Mouse (Mus musculus): Measurements from ENCODE around the gene Rab31. TPM values are rescaled to one million over a fixed set of nuclear protein-coding genes. Genes with fewer than 3 reads are reported as not detected.
A peak's percentile ranks its signal among the peaks of the same experiment; 100 is the strongest.

The Rab31 gene
- polyA plus RNA-seq, 1 experiment from 2014 or later = 28.3 TPM

GRCm38 (mm10) chr17:65608743-65609142 lies 163.8 kb downstream of the Rab31 start:
- 26% methylated on average over 5 of the region's 5 CpGs for WGBS
- peaks cover 65% of the 10 kb centered on the region for H3K4me1 ChIP-seq (ENCODE audit: control insufficient read depth, insufficient read depth, low read length)
- H3K27me3 ChIP-seq (ENCODE audit: control insufficient read depth, insufficient read depth, low read length) = no peaks in the 10 kb centered on the region
- H3K9me3 ChIP-seq (replicated peaks; ENCODE audit: control insufficient read depth, low read length) = no peaks in the 10 kb centered on the region
- H3K36me3 ChIP-seq (ENCODE audit: control insufficient read depth, insufficient read depth) = no peaks in the 10 kb centered on the region
- no peak overlapping the region; the same call in 1 of the 2 replicates for H3K27ac ChIP-seq (ENCODE audit: low read length)
- H3K4me2 ChIP-seq (ENCODE audit: low read depth, low read length) = peak overlapping the region; percentile 1; the same call in 1 of the 2 replicates
- no peak for ATAC-seq (replicated peaks; ENCODE audit: extremely low read depth, insufficient read depth, low FRiP score)
- H3K9ac ChIP-seq (ENCODE audit: low read length) = no peak overlapping the region
- no peak overlapping the region for H3K4me3 ChIP-seq (ENCODE audit: low read length)

GRCm38 (mm10) chr17:65608312-65608687 lies 164.3 kb downstream of the Rab31 start:
- Histone ChIP-seq H3K36me3 (ENCODE audit: control insufficient read depth, insufficient read depth) (no peaks in the 10 kb centered on the region), H3K9me3 (replicated peaks; ENCODE audit: control insufficient read depth, low read length) (no peaks in the 10 kb centered on the region), H3K27me3 (ENCODE audit: control insufficient read depth, insufficient read depth, low read length) (no peaks in the 10 kb centered on the region), H3K4me1 (ENCODE audit: control insufficient read depth, insufficient read depth, low read length) (peaks cover 66% of the 10 kb centered on the region), H3K4me2 (ENCODE audit: low read depth, low read length) (peak overlapping the region; percentile 16; the same call in 1 of the 2 replicates), H3K4me3 (ENCODE audit: low read length) (no peak overlapping the region), H3K9ac (ENCODE audit: low read length) (no peak overlapping the region), H3K27ac (ENCODE audit: low read length) (no peak overlapping the region)
- no peak for ATAC-seq (replicated peaks; ENCODE audit: extremely low read depth, insufficient read depth, low FRiP score)
- 79% methylated on average over 2 of the region's 2 CpGs for WGBS

DNA sequence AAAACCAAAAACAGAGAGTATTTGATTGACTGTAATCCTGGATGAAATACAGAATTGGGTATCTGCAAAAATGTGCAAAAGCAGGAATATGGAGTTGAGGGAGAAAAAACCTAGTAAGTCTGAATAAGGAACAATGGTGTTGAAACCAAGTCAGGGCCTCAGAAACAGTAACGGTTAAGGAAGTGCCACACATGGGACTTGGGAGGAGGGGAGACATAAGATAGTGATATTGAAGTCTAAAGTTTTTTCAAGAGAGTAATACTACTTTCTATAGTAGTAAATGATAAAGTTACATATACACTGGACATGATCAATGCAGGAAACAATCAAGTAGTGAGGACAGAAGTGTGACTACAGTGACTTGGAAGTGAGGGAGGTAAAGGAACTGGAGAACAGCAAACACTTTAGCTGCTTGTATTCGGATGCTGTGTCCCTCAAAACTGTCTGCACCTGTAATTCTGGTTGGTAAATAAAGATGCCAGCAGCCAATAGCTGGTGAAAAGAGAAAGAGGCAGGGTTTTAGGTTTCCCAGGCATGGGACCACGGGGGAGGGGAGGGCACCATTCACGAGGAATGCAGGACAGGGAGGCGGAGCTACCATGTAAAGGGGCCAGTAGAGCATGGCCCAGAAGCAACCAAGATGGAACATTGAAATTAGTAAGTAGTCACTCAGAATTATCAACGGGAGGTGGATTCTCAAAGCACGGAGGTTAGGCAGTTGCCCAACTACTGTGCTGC lies 164.8 kb downstream of the Rab31 start:
- no peak overlapping the region for H3K4me3 ChIP-seq (ENCODE audit: low read length)
- H3K9ac ChIP-seq (ENCODE audit: low read length) = no peak overlapping the region
- H3K27me3 ChIP-seq (ENCODE audit: control insufficient read depth, insufficient read depth, low read length) = no peaks in the 10 kb centered on the region
- H3K4me1 ChIP-seq (ENCODE audit: control insufficient read depth, insufficient read depth, low read length) = peaks cover 66% of the 10 kb centered on the region
- no peaks in the 10 kb centered on the region for H3K36me3 ChIP-seq (ENCODE audit: control insufficient read depth, insufficient read depth)
- no peaks in the 10 kb centered on the region for H3K9me3 ChIP-seq (replicated peaks; ENCODE audit: control insufficient read depth, low read length)
- ATAC-seq (replicated peaks; ENCODE audit: extremely low read depth, insufficient read depth, low FRiP score) = no peak
- no peak overlapping the region; the same call in 1 of the 2 replicates for H3K27ac ChIP-seq (ENCODE audit: low read length)
- 35% methylated on average over 7 of the region's 7 CpGs for WGBS
- H3K4me2 ChIP-seq (ENCODE audit: low read depth, low read length) = peak overlapping the region; percentile 16; the same call in 1 of the 2 replicates

DNA sequence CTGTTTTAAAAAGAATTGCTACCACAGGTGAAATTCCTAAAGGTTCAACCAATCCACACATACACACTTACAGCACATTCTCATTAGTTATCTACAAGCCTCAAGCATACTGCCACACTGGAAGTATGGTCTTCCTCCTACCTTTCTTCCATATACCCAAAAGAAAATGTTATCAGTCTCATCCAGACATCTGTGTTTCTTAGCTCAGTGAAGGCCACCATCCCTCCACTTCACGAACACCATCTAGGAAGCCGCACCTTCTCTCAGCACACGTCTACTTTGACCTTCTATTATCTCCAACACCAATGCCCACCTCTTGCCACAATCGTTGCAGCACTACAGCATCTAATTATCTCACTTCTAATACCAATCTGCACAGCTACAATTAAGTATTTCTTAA lies 166.5 kb downstream of the Rab31 start:
- Histone ChIP-seq H3K36me3 (ENCODE audit: control insufficient read depth, insufficient read depth) (no peaks in the 10 kb centered on the region), H3K4me2 (ENCODE audit: low read depth, low read length) (no peak overlapping the region), H3K27ac (ENCODE audit: low read length) (no peak overlapping the region), H3K9ac (ENCODE audit: low read length) (no peak overlapping the region), H3K4me3 (ENCODE audit: low read length) (no peak overlapping the region), H3K4me1 (ENCODE audit: control insufficient read depth, insufficient read depth, low read length) (peaks cover 64% of the 10 kb centered on the region), H3K27me3 (ENCODE audit: control insufficient read depth, insufficient read depth, low read length) (no peaks in the 10 kb centered on the region), H3K9me3 (replicated peaks; ENCODE audit: control insufficient read depth, low read length) (no peaks in the 10 kb centered on the region)
- no peak for ATAC-seq (replicated peaks; ENCODE audit: extremely low read depth, insufficient read depth, low FRiP score)
- WGBS = 58% methylated on average over 4 of the region's 4 CpGs

DNA sequence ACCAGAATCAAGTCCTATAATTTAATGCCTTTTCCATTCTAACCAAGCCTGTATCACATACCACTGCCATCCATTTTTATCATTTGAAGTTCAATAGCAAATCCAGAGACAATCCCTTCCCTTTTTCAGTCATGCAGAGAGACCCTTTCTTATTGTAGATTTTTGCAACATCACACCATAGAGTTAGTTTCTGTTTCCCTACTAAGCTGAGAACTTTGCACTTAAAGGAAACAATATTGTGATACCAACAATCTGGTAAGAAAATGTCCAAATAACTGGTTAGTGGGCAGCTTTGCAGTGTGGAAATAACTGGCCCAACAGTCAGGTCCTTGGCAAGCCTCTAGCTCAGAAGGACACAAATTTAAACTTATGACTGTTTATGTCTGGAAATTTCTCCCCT lies 167.7 kb downstream of the Rab31 start:
- no peaks in the 10 kb centered on the region for H3K9me3 ChIP-seq (replicated peaks; ENCODE audit: control insufficient read depth, low read length)
- H3K4me1 ChIP-seq (ENCODE audit: control insufficient read depth, insufficient read depth, low read length) = peaks cover 57% of the 10 kb centered on the region
- ATAC-seq (replicated peaks; ENCODE audit: extremely low read depth, insufficient read depth, low FRiP score) = no peak
- no peak overlapping the region for H3K4me2 ChIP-seq (ENCODE audit: low read depth, low read length)
- no peak overlapping the region for H3K4me3 ChIP-seq (ENCODE audit: low read length)
- H3K36me3 ChIP-seq (ENCODE audit: control insufficient read depth, insufficient read depth) = no peaks in the 10 kb centered on the region
- H3K27ac ChIP-seq (ENCODE audit: low read length) = no peak overlapping the region
- no peak overlapping the region for H3K9ac ChIP-seq (ENCODE audit: low read length)
- no peaks in the 10 kb centered on the region for H3K27me3 ChIP-seq (ENCODE audit: control insufficient read depth, insufficient read depth, low read length)

- Histone ChIP-seq H3K4me2 (ENCODE audit: low read depth, low read length) (no peak overlapping the region), H3K27ac (ENCODE audit: low read length) (no peak overlapping the region), H3K36me3 (ENCODE audit: control insufficient read depth, insufficient read depth) (no peaks in the 10 kb centered on the region), H3K9ac (ENCODE audit: low read length) (no peak overlapping the region), H3K27me3 (ENCODE audit: control insufficient read depth, insufficient read depth, low read length) (no peaks in the 10 kb centered on the region), H3K4me3 (ENCODE audit: low read length) (no peak overlapping the region), H3K9me3 (replicated peaks; ENCODE audit: control insufficient read depth, low read length) (no peaks in the 10 kb centered on the region), H3K4me1 (ENCODE audit: control insufficient read depth, insufficient read depth, low read length) (peaks cover 52% of the 10 kb centered on the region)
- ATAC-seq (replicated peaks; ENCODE audit: extremely low read depth, insufficient read depth, low FRiP score) = no peak
Measured at GRCm38 (mm10) chr17:65604315-65604714, 168.2 kb downstream of the Rab31 start.

Other genes with a start within 250 kb of the Rab31 start
- gene Tmem232, start 232.0 kb downstream of the Rab31 start, polyA plus RNA-seq (2015; fragmentation: Nextera tagmentation; extraction: Ambion mirVana) = 0.13 and 0.36 TPM in 2 replicates
- 153 and 163 TPM in 2 replicates for gene Vapa, start 159.2 kb downstream of the Rab31 start, polyA plus RNA-seq (2015; fragmentation: Nextera tagmentation; extraction: Ambion mirVana)
- gene Txndc2, start 130.6 kb downstream of the Rab31 start, polyA plus RNA-seq (2015; fragmentation: Nextera tagmentation; extraction: Ambion mirVana) = not detected in 2 replicates
- 27.3 and 31.1 TPM in 2 replicates for gene Ppp4r1, start 9.8 kb upstream of the Rab31 start, polyA plus RNA-seq (2015; fragmentation: Nextera tagmentation; extraction: Ambion mirVana)
- gene Ralbp1, start 113.0 kb upstream of the Rab31 start, polyA plus RNA-seq (2015; fragmentation: Nextera tagmentation; extraction: Ambion mirVana) = 53.7 and 54.8 TPM in 2 replicates
- 101 and 105 TPM in 2 replicates for gene Twsg1, start 178.5 kb upstream of the Rab31 start, polyA plus RNA-seq (2015; fragmentation: Nextera tagmentation; extraction: Ambion mirVana)

Data from heart, embryonic 16.5 days (tissue).